Mouse (Mus musculus) forebrain, embryonic 10.5 days (tissue): Measurements from ENCODE around the gene Hlcs. TPM values are rescaled to one million over a fixed set of nuclear protein-coding genes. Genes with fewer than 3 reads are reported as not detected.

Experiments
- DNase-seq: peaks from one replicate; pipeline ENCODE4 v3.0.0-alpha.2; 2017; ENCODE audit warnings: low spot score; ENCODE audit errors: extremely low spot score
- H3K27ac ChIP-seq: fragments of 300-500 bp; sonication (generic); 2 replicates; pipeline ENCODE4 v1.5.1; 2016; ENCODE audit warnings: mild to moderate bottlenecking
- H3K27me3 ChIP-seq: fragments of 300-500 bp; sonication (generic); 2 replicates; pipeline ENCODE4 v1.6.1; 2016; ENCODE audit warnings: mild to moderate bottlenecking; ENCODE audit not compliant: poor library complexity, severe bottlenecking
- H3K36me3 ChIP-seq: fragments of 300-500 bp; sonication (generic); replicated peaks from 2 replicates; pipeline ENCODE4 v1.6.1; 2016; ENCODE audit warnings: mild to moderate bottlenecking, moderate library complexity
- H3K4me1 ChIP-seq: fragments of 300-500 bp; sonication (generic); 2 replicates; pipeline ENCODE4 v1.6.1; 2016
- H3K4me3 ChIP-seq: fragments of 300-500 bp; sonication (generic); 2 replicates; pipeline ENCODE4 v1.5.1; 2016; ENCODE audit warnings: mild to moderate bottlenecking, moderate library complexity
- H3K9me3 ChIP-seq: fragments of 300-500 bp; sonication (generic); 2 replicates; pipeline ENCODE4 v1.6.1; 2016; ENCODE audit warnings: mild to moderate bottlenecking, moderate library complexity
- WGBS: fragments of 180-500 bp; shearing (Covaris S2); methylation state at CpG from one replicate; pipeline ENCODE4 v1.1.7; 2016; 5-methylcytosine and 5-hydroxymethylcytosine counted together
- polyA plus RNA-seq: library from polyadenylated mRNA; unstranded; fragments of >200 nt; fragmentation: Nextera tagmentation; extraction: Ambion mirVana; gene quantifications from 2 replicates; pipeline ENCODE4 v1.2.1, GENCODE M21; 2016

The Hlcs gene
- polyA plus RNA-seq, 1 experiment from 2014 or later, result 14.4 TPM

- WGBS, result 96% methylated on average over 4 of the region's 4 CpGs
- peaks cover 14% of the 10 kb centered on the region for H3K4me1 ChIP-seq
- H3K27me3 ChIP-seq, result peaks cover 30% of the 10 kb centered on the region
- H3K36me3 ChIP-seq, result 0 out of 2 replicates have a peak, but pooled peaks cover 3% of the 10 kb centered on the region
- H3K9me3 ChIP-seq, result no peaks in the 10 kb centered on the region
- H3K4me3 ChIP-seq, result no peak overlapping the region
- H3K27ac ChIP-seq, result no peak overlapping the region
- no peak for DNase-seq
Measured at GRCm38 (mm10) chr16:94301194-94301593, 12.2 kb downstream of the Hlcs start.

- 83% methylated on average over 4 of the region's 4 CpGs for WGBS
- Histone ChIP-seq H3K36me3 (no peaks in the 10 kb centered on the region), H3K27ac (no peak overlapping the region), H3K27me3 (peaks cover 29% of the 10 kb centered on the region), H3K4me1 (peaks cover 14% of the 10 kb centered on the region), H3K9me3 (no peaks in the 10 kb centered on the region), H3K4me3 (no peak overlapping the region)
- DNase-seq, result no peak
Measured at GRCm38 (mm10) chr16:94299210-94299609, 14.2 kb downstream of the Hlcs start.

GRCm38 (mm10) chr16:94298081-94298480 lies 15.3 kb downstream of the Hlcs start:
- 88% methylated on average over 5 of the region's 5 CpGs for WGBS
- H3K4me3 ChIP-seq, result no peak overlapping the region
- no peaks in the 10 kb centered on the region for H3K36me3 ChIP-seq
- H3K4me1 ChIP-seq, result peaks cover 12% of the 10 kb centered on the region
- no peak overlapping the region for H3K27ac ChIP-seq
- peaks cover 18% of the 10 kb centered on the region for H3K27me3 ChIP-seq
- no peak for DNase-seq
- no peaks in the 10 kb centered on the region for H3K9me3 ChIP-seq

DNA sequence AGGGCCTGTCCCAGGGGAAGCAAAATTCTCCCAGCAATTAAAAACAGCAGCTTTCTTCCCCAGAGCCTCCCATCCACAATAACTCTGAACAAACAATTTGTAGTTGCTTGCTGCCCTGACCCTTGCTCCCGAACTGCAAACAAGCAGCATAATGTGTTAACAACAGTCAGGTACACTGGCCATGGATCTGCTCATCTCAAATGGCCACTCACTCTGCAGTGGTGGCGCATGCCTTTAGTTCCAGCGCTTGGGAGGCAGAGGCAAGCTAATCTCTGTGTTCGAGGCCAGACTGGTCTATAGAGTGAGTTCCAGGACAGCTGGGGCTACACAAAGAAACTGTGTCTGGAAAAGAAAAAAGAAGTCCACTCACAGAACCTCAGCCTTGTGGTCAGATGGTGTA lies 22.2 kb downstream of the Hlcs start:
- H3K27ac ChIP-seq, result no peak overlapping the region
- H3K36me3 ChIP-seq, result no peaks in the 10 kb centered on the region
- no peak for DNase-seq
- H3K9me3 ChIP-seq, result no peaks in the 10 kb centered on the region
- H3K4me1 ChIP-seq, result peaks cover 17% of the 10 kb centered on the region
- no peak overlapping the region for H3K4me3 ChIP-seq
- 0 out of 2 replicates have a peak, but pooled peaks cover 4% of the 10 kb centered on the region for H3K27me3 ChIP-seq
- WGBS, result 83% methylated on average over 4 of the region's 4 CpGs

- H3K27ac ChIP-seq, result peak overlapping the region; percentile 94
- WGBS, result 6% methylated on average over 51 of the region's 52 CpGs
- peak; percentile 83 for DNase-seq
- peak overlapping the region; percentile 97 for H3K4me3 ChIP-seq
- no peaks in the 10 kb centered on the region for H3K9me3 ChIP-seq
- H3K36me3 ChIP-seq, result 0 out of 2 replicates have a peak, but pooled peaks cover 6% of the 10 kb centered on the region
- peaks cover 17% of the 10 kb centered on the region for H3K4me1 ChIP-seq
- H3K27me3 ChIP-seq, result 0 out of 2 replicates have a peak, but pooled peaks cover 4% of the 10 kb centered on the region
Measured at GRCm38 (mm10) chr16:94290073-94290999, 23.0 kb downstream of the Hlcs start.

- no peak for DNase-seq
- no peaks in the 10 kb centered on the region for H3K9me3 ChIP-seq
- peaks cover 17% of the 10 kb centered on the region for H3K4me1 ChIP-seq
- 0 out of 2 replicates have a peak, but pooled peaks cover 4% of the 10 kb centered on the region for H3K27me3 ChIP-seq
- H3K4me3 ChIP-seq, result peak overlapping the region; percentile 97
- H3K27ac ChIP-seq, result peak overlapping the region; percentile 94
- WGBS, result 16% methylated on average over 39 of the region's 39 CpGs
- H3K36me3 ChIP-seq, result peaks cover 12% of the 10 kb centered on the region; the same call in 1 of the 2 replicates
Measured at GRCm38 (mm10) chr16:94289138-94290072, 24.0 kb downstream of the Hlcs start.

DNA sequence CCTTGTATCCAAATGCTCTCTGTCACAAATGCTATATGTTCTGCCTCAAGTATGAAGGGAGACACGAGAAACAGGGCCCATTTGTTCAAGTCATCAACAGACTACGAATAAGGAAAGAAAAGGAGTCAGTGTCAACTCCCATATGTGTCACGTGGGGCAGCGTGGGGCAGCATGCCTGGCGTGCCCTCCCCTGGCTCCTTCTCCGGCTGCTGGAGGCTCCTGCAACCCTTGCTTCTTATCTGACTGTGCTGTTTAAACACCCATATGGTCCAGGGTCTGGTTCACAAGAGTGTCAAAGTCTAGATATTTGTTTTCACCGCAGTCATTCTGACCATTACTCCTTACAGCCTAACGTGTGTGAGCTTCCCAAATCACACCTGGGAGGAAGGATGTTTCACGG lies 25.5 kb downstream of the Hlcs start:
- H3K4me1 ChIP-seq, result peaks cover 17% of the 10 kb centered on the region
- H3K27ac ChIP-seq, result no peak overlapping the region
- peaks cover 25% of the 10 kb centered on the region for H3K36me3 ChIP-seq
- peaks cover 1% of the 10 kb centered on the region; the same call in 1 of the 2 replicates for H3K9me3 ChIP-seq
- no peak for DNase-seq
- 0 out of 2 replicates have a peak, but pooled peaks cover 4% of the 10 kb centered on the region for H3K27me3 ChIP-seq
- no peak overlapping the region for H3K4me3 ChIP-seq
- WGBS, result 90% methylated on average over 9 of the region's 9 CpGs

DNA sequence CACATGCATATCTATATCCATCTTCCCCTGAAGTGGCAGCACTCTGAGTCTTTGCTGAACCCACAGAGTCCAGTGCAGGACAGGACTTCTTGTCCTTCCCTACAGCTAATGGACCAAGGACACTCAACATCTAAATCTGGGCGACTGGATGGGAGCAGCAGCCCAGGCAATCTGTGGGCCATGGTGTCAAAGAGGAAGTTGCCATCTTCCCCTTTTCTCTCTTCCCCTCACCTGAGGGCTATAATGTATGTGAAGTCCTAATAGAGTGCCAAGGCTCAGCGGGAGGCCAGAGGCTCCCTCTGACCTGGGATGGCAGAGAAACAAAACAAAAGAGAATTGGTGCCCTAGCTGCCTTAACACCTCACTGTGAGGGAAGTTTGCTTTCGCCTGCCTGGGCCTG lies 29.4 kb downstream of the Hlcs start:
- peaks cover 1% of the 10 kb centered on the region for H3K4me1 ChIP-seq
- H3K4me3 ChIP-seq, result no peak overlapping the region
- H3K27me3 ChIP-seq, result no peaks in the 10 kb centered on the region
- 94% methylated on average over 3 of the region's 3 CpGs for WGBS
- no peak overlapping the region for H3K27ac ChIP-seq
- peaks cover 37% of the 10 kb centered on the region for H3K36me3 ChIP-seq
- peaks cover 12% of the 10 kb centered on the region for H3K9me3 ChIP-seq
- DNase-seq, result no peak

- 92% methylated on average over 6 of the region's 6 CpGs for WGBS
- H3K36me3 ChIP-seq, result peaks cover 30% of the 10 kb centered on the region
- no peaks in the 10 kb centered on the region for H3K27me3 ChIP-seq
- peaks cover 4% of the 10 kb centered on the region; the same call in 1 of the 2 replicates for H3K9me3 ChIP-seq
- no peak for DNase-seq
- no peak overlapping the region for H3K27ac ChIP-seq
- peaks cover 4% of the 10 kb centered on the region for H3K4me1 ChIP-seq
- H3K4me3 ChIP-seq, result no peak overlapping the region
Measured at GRCm38 (mm10) chr16:94270826-94271225, 42.5 kb downstream of the Hlcs start.

GRCm38 (mm10) chr16:94269635-94270034 lies 43.7 kb downstream of the Hlcs start:
- WGBS, result 8% methylated on average over 9 of the region's 9 CpGs
- Histone ChIP-seq H3K27ac (no peak overlapping the region), H3K36me3 (peaks cover 29% of the 10 kb centered on the region), H3K9me3 (peaks cover 3% of the 10 kb centered on the region; the same call in 1 of the 2 replicates), H3K4me1 (peaks cover 10% of the 10 kb centered on the region), H3K4me3 (no peak overlapping the region), H3K27me3 (no peaks in the 10 kb centered on the region)
- DNase-seq, result peak; percentile 85

DNA sequence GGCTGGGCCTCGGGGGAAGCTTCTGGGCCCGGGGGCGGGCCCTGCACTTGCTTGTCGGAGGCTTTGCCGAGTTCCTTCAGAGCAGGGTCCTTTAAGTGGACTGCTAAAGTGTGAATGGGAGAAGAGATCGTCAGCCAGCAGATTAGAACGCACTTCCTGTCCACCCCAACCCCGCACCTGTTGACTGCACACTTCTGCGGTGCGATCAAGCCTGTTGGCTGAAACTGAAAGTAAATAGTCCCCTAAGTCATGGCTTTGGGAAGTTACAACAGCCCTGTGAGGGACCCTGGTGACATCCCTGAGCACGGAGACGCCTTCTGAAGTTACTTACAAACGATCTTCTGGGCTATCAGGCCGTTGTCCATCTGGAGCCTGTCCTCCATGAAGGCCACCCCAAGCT lies 45.2 kb downstream of the Hlcs start:
- no peak overlapping the region for H3K4me3 ChIP-seq
- H3K9me3 ChIP-seq, result no peaks in the 10 kb centered on the region
- peaks cover 18% of the 10 kb centered on the region for H3K36me3 ChIP-seq
- WGBS, result 90% methylated on average over 14 of the region's 14 CpGs
- H3K27ac ChIP-seq, result no peak overlapping the region
- no peak for DNase-seq
- peaks cover 10% of the 10 kb centered on the region for H3K4me1 ChIP-seq
- H3K27me3 ChIP-seq, result no peaks in the 10 kb centered on the region

- 91% methylated on average over 6 of the region's 6 CpGs for WGBS
- Histone ChIP-seq H3K4me3 (no peak overlapping the region), H3K27ac (no peak overlapping the region), H3K4me1 (peaks cover 6% of the 10 kb centered on the region; the same call in 1 of the 2 replicates), H3K9me3 (no peaks in the 10 kb centered on the region), H3K36me3 (peaks cover 18% of the 10 kb centered on the region), H3K27me3 (no peaks in the 10 kb centered on the region)
- DNase-seq, result no peak
Measured at GRCm38 (mm10) chr16:94264611-94265010, 48.8 kb downstream of the Hlcs start.
